Mouse (Mus musculus) lung, embryonic 15.5 days (tissue): ENCODE measurements at regions not wholly inside any gene's neighbourhood (a gene's known extent, or its start where the extent isn't known, plus 50 kb on each side); places are given as distances from the start of the nearest gene placed in this dataset.

Experiments used
- ATAC-seq: fragments of 200-750 bp; cut with Nextera tagmentation; 2 replicates; pipeline ENCODE4 v1.8.0; 2017; ENCODE audit warnings: moderate number of reproducible peaks, borderline replicate concordance; ENCODE audit not compliant: low FRiP score, low TSS enrichment; ENCODE audit errors: extremely low read depth
- H3K27ac ChIP-seq: fragments of 300-500 bp; sonication (generic); 2 replicates; pipeline ENCODE4 v1.5.1; 2015; ENCODE audit warnings: moderate library complexity, mild to moderate bottlenecking, inconsistent platforms
- H3K27me3 ChIP-seq: fragments of 300-500 bp; sonication (generic); 2 replicates; pipeline ENCODE4 v1.6.1; 2015; ENCODE audit warnings: inconsistent platforms
- H3K36me3 ChIP-seq: fragments of 300-500 bp; sonication (generic); 2 replicates; pipeline ENCODE4 v1.6.1; 2015; ENCODE audit warnings: inconsistent platforms
- H3K4me1 ChIP-seq: fragments of 300-500 bp; sonication (generic); 2 replicates; pipeline ENCODE4 v1.6.1; 2015; ENCODE audit warnings: inconsistent platforms
- H3K4me2 ChIP-seq: fragments of 300-500 bp; sonication (generic); 2 replicates; pipeline ENCODE4 v1.6.1; 2015; ENCODE audit warnings: inconsistent platforms, mild to moderate bottlenecking, moderate library complexity
- H3K4me3 ChIP-seq: fragments of 300-500 bp; sonication (generic); 2 replicates; pipeline ENCODE4 v1.5.1; 2015; ENCODE audit warnings: mild to moderate bottlenecking, inconsistent platforms
- H3K9ac ChIP-seq: fragments of 300-500 bp; sonication (generic); 2 replicates; pipeline ENCODE4 v1.6.1; 2015; ENCODE audit warnings: inconsistent platforms
- H3K9me3 ChIP-seq: fragments of 300-500 bp; sonication (generic); 2 replicates; pipeline ENCODE4 v1.6.1; 2016; ENCODE audit warnings: inconsistent platforms
- WGBS: fragments of 180-500 bp; shearing (Covaris S2); methylation state at CpG from one replicate; pipeline ENCODE4 v1.1.7; 2015; 5-methylcytosine and 5-hydroxymethylcytosine counted together

GRCm38 (mm10) chr2:173978138-173978765 lies 97.9 kb upstream of the Stx16 start:
- no peak overlapping the region for H3K9ac ChIP-seq
- H3K4me3 ChIP-seq: no peak overlapping the region
- ATAC-seq: no peak
- H3K27me3 ChIP-seq: no peaks in the 10 kb centered on the region
- no peaks in the 10 kb centered on the region; the same call in 1 of the 2 replicates for H3K9me3 ChIP-seq
- H3K4me2 ChIP-seq: no peak overlapping the region
- H3K36me3 ChIP-seq: no peaks in the 10 kb centered on the region
- 0 out of 2 replicates have a peak overlapping the region, but pooled peaks have one; percentile 38 for H3K27ac ChIP-seq
- 69% methylated on average over 13 of the region's 13 CpGs for WGBS
- 0 out of 2 replicates have a peak, but pooled peaks cover 8% of the 10 kb centered on the region for H3K4me1 ChIP-seq

GRCm38 (mm10) chr2:173981036-173981435 lies 95.1 kb upstream of the Stx16 start:
- H3K27ac ChIP-seq: no peak overlapping the region
- H3K4me2 ChIP-seq: no peak overlapping the region
- H3K27me3 ChIP-seq: no peaks in the 10 kb centered on the region
- no peaks in the 10 kb centered on the region for H3K36me3 ChIP-seq
- no peak overlapping the region for H3K4me3 ChIP-seq
- H3K9me3 ChIP-seq: no peaks in the 10 kb centered on the region
- WGBS: 38% methylated on average over 9 of the region's 9 CpGs
- H3K4me1 ChIP-seq: 0 out of 2 replicates have a peak, but pooled peaks cover 8% of the 10 kb centered on the region
- ATAC-seq: peak; percentile 64; the same call in 1 of the 2 replicates
- H3K9ac ChIP-seq: no peak overlapping the region

DNA sequence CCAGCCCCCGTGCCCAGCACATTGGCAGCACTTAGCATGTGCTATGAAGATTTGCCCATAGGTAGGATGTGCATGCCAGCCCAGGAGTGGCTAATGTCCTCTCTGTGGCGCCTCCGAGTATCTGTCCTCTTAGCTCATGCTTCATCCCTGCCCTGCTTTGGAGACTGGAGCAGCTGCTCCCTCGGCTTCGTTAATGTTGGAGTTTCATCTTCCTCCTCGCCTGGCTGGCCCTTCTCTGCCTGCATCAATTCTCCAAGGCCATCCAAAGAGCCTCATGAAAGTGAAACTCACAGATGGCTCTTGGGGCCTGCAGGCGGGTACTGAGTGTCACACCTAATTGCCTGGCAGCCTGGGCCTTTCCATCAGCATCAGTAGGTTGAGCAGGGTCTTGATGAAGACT lies 88.6 kb upstream of the Stx16 start:
- ATAC-seq: no peak
- no peaks in the 10 kb centered on the region for H3K36me3 ChIP-seq
- WGBS: 91% methylated on average over 7 of the region's 7 CpGs
- H3K9me3 ChIP-seq: no peaks in the 10 kb centered on the region
- no peaks in the 10 kb centered on the region for H3K27me3 ChIP-seq
- no peak overlapping the region for H3K9ac ChIP-seq
- peaks cover 10% of the 10 kb centered on the region for H3K4me1 ChIP-seq
- H3K4me3 ChIP-seq: no peak overlapping the region
- H3K4me2 ChIP-seq: no peak overlapping the region
- no peak overlapping the region for H3K27ac ChIP-seq

GRCm38 (mm10) chr2:173987921-173988320 lies 88.2 kb upstream of the Stx16 start:
- Histone ChIP-seq H3K9me3 (no peaks in the 10 kb centered on the region), H3K27me3 (no peaks in the 10 kb centered on the region), H3K4me3 (no peak overlapping the region), H3K4me2 (no peak overlapping the region), H3K4me1 (peaks cover 10% of the 10 kb centered on the region), H3K27ac (no peak overlapping the region), H3K9ac (no peak overlapping the region), H3K36me3 (no peaks in the 10 kb centered on the region)
- 85% methylated on average over 8 of the region's 8 CpGs for WGBS
- no peak for ATAC-seq

DNA sequence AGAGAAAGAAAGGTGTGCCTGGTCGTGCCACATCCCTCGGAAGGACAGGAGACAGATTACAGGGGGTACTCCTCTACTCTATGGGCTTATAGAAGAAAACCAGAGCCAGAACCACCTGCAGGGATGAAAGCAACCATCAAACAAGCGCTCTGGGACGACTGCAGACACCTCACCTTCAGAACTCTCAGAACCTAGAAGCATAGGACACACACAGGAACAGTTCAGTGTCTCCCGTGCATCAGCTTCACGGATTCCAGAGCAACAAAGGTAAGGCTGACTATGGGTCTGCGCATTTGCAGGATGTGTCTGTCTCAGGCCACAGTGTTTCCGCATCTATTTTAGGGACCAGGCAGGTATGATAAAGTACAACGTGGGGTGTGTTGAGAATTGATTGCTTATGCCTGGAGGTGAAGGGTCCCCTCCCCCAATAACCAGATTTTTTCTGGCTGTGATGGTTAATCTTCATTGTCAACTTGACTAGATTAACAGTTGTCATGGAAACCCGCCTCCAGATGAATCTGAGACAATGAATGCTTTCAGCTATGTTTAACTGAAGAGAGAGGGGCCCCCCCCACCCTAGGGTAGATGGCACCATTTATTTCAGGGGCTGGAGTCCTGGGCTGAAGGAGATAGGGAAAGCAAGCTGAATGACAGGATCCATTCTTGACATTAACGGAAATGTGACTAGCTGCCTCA lies 87.3 kb upstream of the Stx16 start:
- peaks cover 10% of the 10 kb centered on the region for H3K4me1 ChIP-seq
- no peak for ATAC-seq
- WGBS: 79% methylated on average over 11 of the region's 11 CpGs
- no peak overlapping the region for H3K9ac ChIP-seq
- no peak overlapping the region for H3K4me2 ChIP-seq
- H3K27me3 ChIP-seq: no peaks in the 10 kb centered on the region
- H3K9me3 ChIP-seq: no peaks in the 10 kb centered on the region
- H3K36me3 ChIP-seq: no peaks in the 10 kb centered on the region
- no peak overlapping the region for H3K4me3 ChIP-seq
- no peak overlapping the region for H3K27ac ChIP-seq

GRCm38 (mm10) chr2:173990664-173991063 lies 85.4 kb upstream of the Stx16 start:
- Histone ChIP-seq H3K4me3 (no peak overlapping the region), H3K9me3 (no peaks in the 10 kb centered on the region), H3K4me1 (peaks cover 10% of the 10 kb centered on the region), H3K27me3 (no peaks in the 10 kb centered on the region), H3K4me2 (no peak overlapping the region), H3K36me3 (no peaks in the 10 kb centered on the region), H3K9ac (no peak overlapping the region), H3K27ac (no peak overlapping the region)
- WGBS: 40% methylated on average over 4 of the region's 4 CpGs
- ATAC-seq: peak; percentile 69

- Histone ChIP-seq H3K36me3 (no peaks in the 10 kb centered on the region), H3K9me3 (no peaks in the 10 kb centered on the region), H3K4me1 (peaks cover 10% of the 10 kb centered on the region), H3K27me3 (no peaks in the 10 kb centered on the region), H3K27ac (no peak overlapping the region), H3K4me3 (no peak overlapping the region), H3K4me2 (no peak overlapping the region), H3K9ac (no peak overlapping the region)
- WGBS: 85% methylated on average over 15 of the region's 15 CpGs
- ATAC-seq: no peak
These were observed 84.7 kb upstream of the Stx16 start for GRCm38 (mm10) chr2:173991447-173991846.

DNA sequence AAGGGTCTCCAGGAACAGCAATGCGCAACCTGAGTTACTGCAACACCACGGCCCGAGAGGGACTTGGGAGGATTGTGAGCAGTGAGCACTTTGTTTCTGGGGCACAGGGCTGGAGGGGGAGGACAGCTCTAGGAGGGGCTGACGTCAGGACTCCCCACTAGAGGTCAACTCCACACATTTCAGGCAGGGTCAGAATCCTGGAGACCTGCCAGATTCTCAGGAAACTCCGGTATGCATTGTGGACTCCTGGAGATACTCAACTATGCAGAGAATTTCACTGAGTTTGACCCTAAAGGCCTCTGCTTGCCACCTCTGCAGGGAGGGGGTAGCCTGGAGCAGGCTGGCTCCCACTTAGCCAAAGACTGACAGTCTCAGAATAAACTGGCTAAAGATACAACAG lies 84.1 kb upstream of the Stx16 start:
- Histone ChIP-seq H3K9ac (no peak overlapping the region), H3K27me3 (no peaks in the 10 kb centered on the region), H3K36me3 (no peaks in the 10 kb centered on the region), H3K27ac (no peak overlapping the region), H3K4me3 (no peak overlapping the region), H3K9me3 (no peaks in the 10 kb centered on the region), H3K4me1 (peaks cover 10% of the 10 kb centered on the region), H3K4me2 (no peak overlapping the region)
- WGBS: 27% methylated on average over 5 of the region's 5 CpGs
- peak; percentile 35; the same call in 1 of the 2 replicates for ATAC-seq

- no peaks in the 10 kb centered on the region for H3K27me3 ChIP-seq
- peaks cover 10% of the 10 kb centered on the region for H3K4me1 ChIP-seq
- H3K9me3 ChIP-seq: no peaks in the 10 kb centered on the region
- no peak overlapping the region for H3K4me3 ChIP-seq
- no peak overlapping the region for H3K4me2 ChIP-seq
- no peaks in the 10 kb centered on the region for H3K36me3 ChIP-seq
- H3K27ac ChIP-seq: no peak overlapping the region
- H3K9ac ChIP-seq: no peak overlapping the region
- 67% methylated on average over 5 of the region's 5 CpGs for WGBS
- ATAC-seq: no peak
These were observed 82.6 kb upstream of the Stx16 start for GRCm38 (mm10) chr2:173993431-173993955.

GRCm38 (mm10) chr2:173994301-173995073 lies 81.6 kb upstream of the Stx16 start:
- Histone ChIP-seq H3K4me2 (no peak overlapping the region), H3K27ac (no peak overlapping the region), H3K9me3 (no peaks in the 10 kb centered on the region), H3K36me3 (no peaks in the 10 kb centered on the region), H3K9ac (no peak overlapping the region), H3K4me1 (peaks cover 10% of the 10 kb centered on the region), H3K27me3 (no peaks in the 10 kb centered on the region), H3K4me3 (no peak overlapping the region)
- 27% methylated on average over 13 of the region's 13 CpGs for WGBS
- ATAC-seq: no peak

DNA sequence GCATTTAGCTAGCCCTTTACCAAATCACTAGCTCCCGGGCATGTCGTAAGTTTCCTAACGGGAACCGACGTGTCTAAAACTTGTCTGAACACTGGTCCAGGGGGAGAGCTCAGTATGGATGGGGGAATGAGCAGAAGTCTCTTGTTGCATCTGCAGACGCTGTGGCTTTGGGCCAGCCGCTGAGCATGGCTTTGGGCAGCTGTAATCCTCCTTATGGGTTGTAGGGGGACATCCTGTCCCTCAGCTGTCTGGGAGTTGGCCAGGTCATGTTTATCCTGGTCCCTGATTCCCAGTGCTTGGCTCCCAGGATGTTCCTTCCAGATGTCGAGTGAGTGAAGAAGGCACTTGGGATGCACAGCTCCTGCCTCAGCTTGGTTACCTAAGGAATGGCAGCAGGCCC lies 71.4 kb upstream of the Stx16 start:
- Histone ChIP-seq H3K9ac (no peak overlapping the region), H3K4me3 (no peak overlapping the region), H3K9me3 (no peaks in the 10 kb centered on the region), H3K4me2 (no peak overlapping the region), H3K27ac (no peak overlapping the region), H3K4me1 (peaks cover 7% of the 10 kb centered on the region), H3K36me3 (no peaks in the 10 kb centered on the region), H3K27me3 (no peaks in the 10 kb centered on the region)
- ATAC-seq: no peak
- 82% methylated on average over 8 of the region's 8 CpGs for WGBS

- H3K36me3 ChIP-seq: no peaks in the 10 kb centered on the region
- H3K9me3 ChIP-seq: no peaks in the 10 kb centered on the region
- H3K4me2 ChIP-seq: no peak overlapping the region
- ATAC-seq: no peak
- peaks cover 7% of the 10 kb centered on the region for H3K4me1 ChIP-seq
- no peak overlapping the region for H3K9ac ChIP-seq
- no peak overlapping the region for H3K4me3 ChIP-seq
- 71% methylated on average over 2 of the region's 2 CpGs for WGBS
- H3K27ac ChIP-seq: no peak overlapping the region
- H3K27me3 ChIP-seq: no peaks in the 10 kb centered on the region
These were observed 68.1 kb upstream of the Stx16 start for GRCm38 (mm10) chr2:174007976-174008349.
